Mouse (Mus musculus): ENCODE results near the gene Cldn9.

- TF ChIP-seq EP300 (IDR thresholded peaks at IDR 0.05; ENCODE audit: insufficient read depth, low read depth, low read length) (no peak), CTCF (IDR thresholded peaks at IDR 0.05; ENCODE audit: low read depth, low read length) (no peak), POLR2A (IDR thresholded peaks at IDR 0.05; ENCODE audit: insufficient read depth, low read length) (no peak)
These were observed 9.4 kb downstream of the Cldn9 start for GRCm38 (mm10) chr17:23674271-23674952.

All from ES-Bruce4 (cell line).